Mouse (Mus musculus) liver, postnatal 0 days (tissue): ENCODE data around the gene Mbnl2. TPM values are rescaled to one million over a fixed set of nuclear protein-coding genes. Genes with fewer than 3 reads are reported as not detected.

Experiments used
- ATAC-seq: fragments of 200-750 bp; cut with Nextera tagmentation; 2 replicates; pipeline ENCODE4 v1.8.0; 2017; ENCODE audit warnings: mild to moderate bottlenecking, moderate library complexity
- DNase-seq: peaks from one replicate; pipeline ENCODE4 v3.0.0-alpha.2; 2016
- H3K27ac ChIP-seq: fragments of 300-500 bp; sonication (generic); 2 replicates; pipeline ENCODE4 v1.5.1; 2014; ENCODE audit warnings: antibody characterized with exemption, moderate library complexity, mild to moderate bottlenecking, low read depth
- H3K27me3 ChIP-seq: fragments of 300-500 bp; sonication (generic); 2 replicates; pipeline ENCODE4 v1.6.1; 2014; ENCODE audit warnings: low read length, control low read depth, mixed read lengths; ENCODE audit not compliant: insufficient read depth
- H3K36me3 ChIP-seq: fragments of 300-500 bp; sonication (generic); replicated peaks from 2 replicates; pipeline ENCODE4 v1.6.1; 2014; ENCODE audit warnings: mild to moderate bottlenecking, control low read depth, low read length, moderate library complexity, mixed read lengths; ENCODE audit not compliant: insufficient read depth
- H3K4me1 ChIP-seq: fragments of 300-500 bp; sonication (generic); 2 replicates; pipeline ENCODE4 v1.6.1; 2014; ENCODE audit warnings: antibody characterized with exemption, mild to moderate bottlenecking, control low read depth; ENCODE audit not compliant: insufficient read depth
- H3K4me2 ChIP-seq: fragments of 300-500 bp; sonication (generic); 2 replicates; pipeline ENCODE4 v1.6.1; 2014; ENCODE audit warnings: low read depth, mild to moderate bottlenecking, low read length, moderate library complexity, mixed read lengths
- H3K4me3 ChIP-seq: fragments of 300-500 bp; sonication (generic); 2 replicates; pipeline ENCODE4 v1.5.1; 2014; ENCODE audit warnings: low read depth, low read length
- H3K9ac ChIP-seq: fragments of 300-500 bp; sonication (generic); replicated peaks from 2 replicates; pipeline ENCODE4 v1.6.1; 2014; ENCODE audit warnings: mild to moderate bottlenecking, moderate library complexity
- H3K9me3 ChIP-seq: fragments of 300-500 bp; sonication (generic); 2 replicates; pipeline ENCODE4 v1.6.1; 2016; ENCODE audit warnings: mild to moderate bottlenecking, control low read depth, low read length, mixed read lengths
- CTCF ChIP-seq: sonication (generic); IDR thresholded peaks from 2 replicates; pipeline ENCODE4 v1.5.1; 2016; ENCODE audit warnings: antibody characterized with exemption, low read depth
- EP300 ChIP-seq: IDR thresholded peaks from 2 replicates; pipeline ENCODE4 v1.6.1; 2016; ENCODE audit warnings: antibody characterized with exemption, low read depth, mild to moderate bottlenecking
- WGBS: fragments of 180-500 bp; shearing (Covaris S2); extraction: QIAGEN DNeasy Blood & Tissue Kit; methylation state at CpG from one replicate; pipeline ENCODE4 v1.1.7; 2014; ENCODE audit not compliant: insufficient replicate concordance; 5-methylcytosine and 5-hydroxymethylcytosine counted together
- polyA plus RNA-seq: library from polyadenylated mRNA; unstranded; fragments of >200 nt; fragmentation: Nextera tagmentation; extraction: Ambion mirVana; gene quantifications from 2 replicates; pipeline ENCODE4 v1.2.1, GENCODE M21; 2015

Gene Mbnl2
- polyA plus RNA-seq, 1 experiment from 2014 or later = 16.9 TPM

DNA sequence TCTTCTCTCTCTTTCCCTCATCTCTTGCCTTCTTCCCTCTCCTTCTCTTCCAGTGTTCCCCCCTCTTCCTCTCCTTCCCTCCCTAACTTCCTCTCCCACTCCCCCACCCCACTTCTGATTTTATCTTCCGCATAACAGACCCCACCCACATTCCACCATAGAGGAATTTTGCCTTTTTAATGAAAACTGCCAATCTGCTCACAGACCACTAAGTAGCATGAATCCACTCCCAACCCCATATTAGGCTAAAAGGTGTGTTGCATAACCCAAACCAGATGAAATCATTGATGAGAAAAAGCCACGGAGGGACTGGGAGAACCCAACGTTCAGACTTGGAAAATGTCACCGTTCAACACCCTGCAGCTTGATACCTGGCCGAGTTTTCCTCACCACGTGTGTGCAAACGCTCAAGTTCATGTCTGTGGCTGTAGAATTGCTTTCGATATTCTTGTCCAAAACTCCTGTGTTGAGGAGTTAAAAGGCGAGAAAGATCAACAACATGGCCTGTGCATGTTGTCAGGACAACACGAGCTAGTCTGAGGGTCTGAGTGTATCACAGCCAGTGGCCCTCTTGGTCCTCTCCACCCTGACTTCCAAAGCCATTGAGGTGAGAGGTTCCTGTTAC, 13.0 kb downstream of the Mbnl2 start:
- Histone ChIP-seq H3K4me1 (peaks cover 23% of the 10 kb centered on the region), H3K4me2 (no peak overlapping the region), H3K27me3 (no peaks in the 10 kb centered on the region), H3K9me3 (no peaks in the 10 kb centered on the region), H3K4me3 (no peak overlapping the region), H3K9ac (no peak overlapping the region), H3K27ac (no peak overlapping the region), H3K36me3 (no peaks in the 10 kb centered on the region)
- no peak for ATAC-seq
- no peak for DNase-seq
- 63% methylated on average over 10 of the region's 10 CpGs for WGBS
- TF ChIP-seq EP300 = no peak
- TF ChIP-seq CTCF = no peak

DNA sequence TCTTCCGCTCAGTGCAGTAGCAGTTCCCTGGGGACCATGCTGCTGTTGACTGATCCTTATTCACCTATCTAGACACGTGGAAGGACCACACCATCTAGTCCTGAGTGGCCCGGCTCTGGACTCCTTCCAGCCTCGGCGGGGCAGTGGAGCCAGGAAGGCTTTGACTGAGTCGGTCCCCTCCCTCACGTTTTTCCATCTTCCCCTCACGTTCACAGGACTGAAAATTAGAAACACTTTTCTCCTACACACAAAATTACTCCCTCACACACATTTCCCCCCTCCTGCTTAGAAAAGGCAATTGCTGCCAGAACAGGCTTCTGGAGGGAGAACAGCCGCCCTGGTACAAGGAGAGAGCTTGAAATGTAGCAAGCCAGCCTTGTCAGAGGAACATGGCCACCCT, 13.6 kb downstream of the Mbnl2 start:
- Histone ChIP-seq H3K9me3 (no peaks in the 10 kb centered on the region), H3K4me3 (no peak overlapping the region), H3K36me3 (no peaks in the 10 kb centered on the region), H3K27me3 (no peaks in the 10 kb centered on the region), H3K4me2 (no peak overlapping the region), H3K4me1 (peaks cover 24% of the 10 kb centered on the region), H3K9ac (no peak overlapping the region), H3K27ac (no peak overlapping the region; the same call in 1 of the 2 replicates)
- ATAC-seq = no peak
- TF ChIP-seq EP300 = no peak
- no peak for TF ChIP-seq CTCF
- WGBS = 78% methylated on average over 9 of the region's 9 CpGs
- DNase-seq = no peak

DNA sequence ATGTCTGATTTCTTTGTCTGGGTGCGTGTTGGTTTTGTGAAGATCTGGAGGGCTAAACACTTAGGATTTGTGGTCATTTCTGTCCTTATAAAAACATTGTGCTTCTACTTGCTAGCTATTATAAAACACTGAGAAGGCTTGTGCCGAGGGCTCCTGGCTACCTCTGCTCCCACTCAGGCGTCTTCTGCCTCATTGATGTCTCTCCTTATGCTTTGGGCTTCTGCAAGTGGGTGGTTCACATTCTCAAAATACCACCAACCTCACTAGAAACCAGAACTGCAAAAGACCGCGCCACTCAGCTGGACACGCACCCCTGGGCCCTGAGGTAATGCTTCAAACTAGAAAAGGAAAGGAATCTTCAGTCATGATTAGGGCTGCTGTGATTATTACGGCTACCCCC, 14.1 kb downstream of the Mbnl2 start:
- H3K4me1 ChIP-seq = peaks cover 29% of the 10 kb centered on the region
- TF ChIP-seq CTCF (no peak), EP300 (no peak)
- H3K4me3 ChIP-seq = no peak overlapping the region
- no peaks in the 10 kb centered on the region for H3K9me3 ChIP-seq
- DNase-seq (no peak), ATAC-seq (no peak)
- no peaks in the 10 kb centered on the region for H3K36me3 ChIP-seq
- H3K27me3 ChIP-seq = no peaks in the 10 kb centered on the region
- 73% methylated on average over 7 of the region's 7 CpGs for WGBS
- H3K4me2 ChIP-seq = no peak overlapping the region
- H3K9ac ChIP-seq = no peak overlapping the region
- no peak overlapping the region; the same call in 1 of the 2 replicates for H3K27ac ChIP-seq

DNA sequence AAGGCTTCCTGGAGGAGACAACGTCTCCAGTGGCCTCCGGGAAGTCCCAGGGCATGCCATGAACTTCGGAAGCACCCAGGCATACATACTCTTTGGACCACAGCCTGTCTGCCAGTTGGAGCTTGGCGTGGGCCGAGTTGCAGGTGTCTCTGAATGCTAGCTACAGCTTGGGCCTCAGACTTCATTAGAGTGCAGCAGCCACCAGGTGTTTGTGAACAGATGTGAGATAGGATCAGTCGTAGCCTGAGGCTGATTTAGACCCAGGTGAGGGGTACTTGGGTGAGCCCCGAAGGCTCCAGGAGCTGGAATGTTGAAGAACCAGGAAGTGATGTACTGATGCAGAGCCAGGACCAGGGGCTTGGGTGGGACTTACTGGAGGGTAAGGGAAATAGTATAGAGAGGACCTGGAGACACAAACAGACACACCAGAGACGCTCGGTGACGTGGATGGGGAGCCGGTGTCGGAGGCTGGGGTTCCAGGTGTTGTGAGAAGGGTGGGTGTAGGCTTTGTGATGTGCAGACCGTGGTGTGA, 15.8 kb downstream of the Mbnl2 start:
- WGBS = 85% methylated on average over 13 of the region's 13 CpGs

DNA sequence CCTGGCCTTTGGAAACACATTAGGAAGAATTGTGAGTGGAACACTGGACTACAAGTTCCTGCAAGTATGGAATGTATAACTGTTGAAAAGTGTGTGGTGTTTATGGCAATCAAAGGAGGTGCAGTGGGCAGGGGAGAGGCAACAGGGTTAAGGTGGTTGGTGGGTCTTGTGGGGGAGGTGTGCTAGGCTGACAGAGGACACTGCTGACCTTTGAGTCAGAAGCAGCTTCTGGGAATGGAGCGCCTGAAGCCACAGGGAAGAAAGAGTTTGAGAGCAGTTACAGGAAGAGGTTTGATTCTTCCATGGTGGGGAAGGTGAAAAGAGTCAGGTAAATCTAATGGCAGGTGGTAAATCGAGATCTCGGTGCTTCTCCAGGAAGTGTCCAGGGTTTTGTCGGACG, 16.7 kb downstream of the Mbnl2 start:
- no peak overlapping the region for H3K4me3 ChIP-seq
- no peak for DNase-seq

More for the DNA sequence above, 15.8 kb downstream of the Mbnl2 start:
- TF ChIP-seq EP300 = no peak
- TF ChIP-seq CTCF = no peak
- H3K4me2 ChIP-seq = no peak overlapping the region
- no peaks in the 10 kb centered on the region for H3K9me3 ChIP-seq
- H3K36me3 ChIP-seq = no peaks in the 10 kb centered on the region; the same call in 1 of the 2 replicates
- H3K4me1 ChIP-seq = peaks cover 26% of the 10 kb centered on the region
- H3K27me3 ChIP-seq = no peaks in the 10 kb centered on the region
- no peak for DNase-seq
- H3K4me3 ChIP-seq = no peak overlapping the region
- H3K27ac ChIP-seq = no peak overlapping the region
- ATAC-seq = no peak
- H3K9ac ChIP-seq = no peak overlapping the region

DNA sequence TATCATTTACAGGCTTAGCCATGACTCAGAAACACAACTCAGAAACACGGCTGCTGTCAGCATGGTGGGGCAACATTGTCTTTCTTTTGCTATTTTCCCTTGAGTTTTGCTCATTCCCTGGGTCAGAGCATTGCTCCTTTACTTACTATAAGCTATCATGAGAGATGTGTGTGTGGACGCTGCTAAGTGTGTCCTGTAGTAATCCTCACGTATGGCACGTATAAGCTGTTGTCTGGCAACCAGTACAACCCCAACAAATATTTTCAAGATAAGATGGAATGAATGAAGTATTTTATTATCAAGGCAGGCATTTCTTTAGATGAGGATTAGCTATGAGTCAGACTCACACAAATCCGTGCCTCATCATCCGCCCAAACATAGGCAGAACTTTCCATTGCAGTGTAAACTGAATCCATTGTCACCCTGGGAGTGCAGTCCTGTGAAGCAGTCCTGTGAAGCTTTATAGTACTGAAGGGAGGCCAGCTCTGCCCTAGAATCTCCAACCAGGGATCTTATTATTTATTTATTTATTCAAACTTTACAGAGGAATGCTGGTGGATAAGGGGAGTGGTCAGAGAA, 17.2 kb downstream of the Mbnl2 start:
- Histone ChIP-seq H3K27ac (no peak overlapping the region), H3K4me2 (no peak overlapping the region), H3K4me1 (peaks cover 20% of the 10 kb centered on the region), H3K27me3 (no peaks in the 10 kb centered on the region), H3K9me3 (no peaks in the 10 kb centered on the region), H3K9ac (no peak overlapping the region), H3K36me3 (no peaks in the 10 kb centered on the region; the same call in 1 of the 2 replicates), H3K4me3 (no peak overlapping the region)
- no peak for TF ChIP-seq EP300
- no peak for TF ChIP-seq CTCF
- ATAC-seq (no peak), DNase-seq (no peak)
- WGBS = 77% methylated on average over 6 of the region's 6 CpGs

More for the DNA sequence above, 16.7 kb downstream of the Mbnl2 start:
- TF ChIP-seq EP300 = no peak
- TF ChIP-seq CTCF = no peak
- H3K4me1 ChIP-seq = peaks cover 25% of the 10 kb centered on the region
- no peak overlapping the region for H3K4me2 ChIP-seq
- 77% methylated on average over 5 of the region's 5 CpGs for WGBS
- no peak for ATAC-seq
- H3K9ac ChIP-seq = no peak overlapping the region
- H3K9me3 ChIP-seq = no peaks in the 10 kb centered on the region
- no peak overlapping the region for H3K27ac ChIP-seq
- no peaks in the 10 kb centered on the region; the same call in 1 of the 2 replicates for H3K36me3 ChIP-seq
- H3K27me3 ChIP-seq = no peaks in the 10 kb centered on the region
